Mouse (Mus musculus) c-Kit-positive CD71-positive TER-119-negative erythroid progenitor cells, embryonic 14.5 days (primary cell): ENCODE results near the gene Fam83c.

Experiments
- DNase-seq: peaks from one replicate; pipeline ENCODE4 v3.0.0-alpha.2; 2013; ENCODE audit warnings: low read depth

Fam83c gene

GRCm38 (mm10) chr2:155794674-155795445 lies 39.8 kb downstream of the Fam83c start:
- DNase-seq = no peak

- DNase-seq = no peak
Observed at GRCm38 (mm10) chr2:155792899-155793298, 41.8 kb downstream of the Fam83c start.

- no peak for DNase-seq
Observed at GRCm38 (mm10) chr2:155787949-155788931, 46.4 kb downstream of the Fam83c start.

GRCm38 (mm10) chr2:155786905-155787304 lies 47.7 kb downstream of the Fam83c start:
- DNase-seq = no peak

- DNase-seq = no peak
Observed at GRCm38 (mm10) chr2:155784534-155784933, 50.1 kb downstream of the Fam83c start.

- no peak for DNase-seq
Observed at GRCm38 (mm10) chr2:155779506-155779905, 55.1 kb downstream of the Fam83c start.

- DNase-seq = no peak
Observed at GRCm38 (mm10) chr2:155779066-155779465, 55.6 kb downstream of the Fam83c start.

GRCm38 (mm10) chr2:155778004-155778403 lies 56.6 kb downstream of the Fam83c start:
- DNase-seq = no peak

GRCm38 (mm10) chr2:155777688-155777985 lies 57.0 kb downstream of the Fam83c start:
- no peak for DNase-seq
